Mouse (Mus musculus): Measurements from ENCODE around the gene Rnf11. TPM values are rescaled to one million over a fixed set of nuclear protein-coding genes. Genes with fewer than 3 reads are reported as not detected.
A peak's percentile ranks its signal among the peaks of the same experiment; 100 is the strongest.

Rnf11 gene
- polyA plus RNA-seq, 1 experiment from 2014 or later = 52.0 TPM

DNA sequence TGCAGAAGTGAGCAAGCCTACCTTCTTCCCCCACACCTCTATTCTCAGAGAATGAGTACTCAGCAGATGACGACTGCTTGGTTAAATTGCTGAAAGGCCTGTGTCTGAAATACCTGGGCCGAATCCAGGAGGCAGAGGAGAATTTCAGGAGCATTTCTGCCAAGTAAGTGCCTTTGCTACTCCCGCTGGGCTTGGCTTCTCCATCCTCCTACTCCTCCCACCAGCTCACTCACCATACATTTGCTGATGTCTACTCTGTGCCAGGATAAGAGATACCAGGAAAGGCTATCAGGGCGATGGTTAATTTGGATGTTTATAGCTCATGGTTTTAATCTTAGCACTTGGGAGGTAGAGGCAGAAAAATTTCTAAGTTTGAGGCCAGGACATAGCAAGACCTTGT is 41.9 kb downstream of the Rnf11 start:
- Histone ChIP-seq H3K4me1 (replicated peaks; ENCODE audit: control insufficient read depth, insufficient read depth) (no peaks in the 10 kb centered on the region), H3K27ac (replicated peaks) (0 out of 2 replicates have a peak overlapping the region, but pooled peaks have one; percentile 8), H3K9me3 (ENCODE audit: control insufficient read depth, low read length) (no peaks in the 10 kb centered on the region), H3K4me3 (ENCODE audit: low read depth, low read length) (no peak overlapping the region), H3K36me3 (ENCODE audit: control insufficient read depth, insufficient read depth, low read length) (peaks cover 4% of the 10 kb centered on the region; the same call in 1 of the 2 replicates), H3K9ac (ENCODE audit: low read length) (no peak overlapping the region), H3K27me3 (ENCODE audit: control insufficient read depth, insufficient read depth, low read length) (no peaks in the 10 kb centered on the region), H3K4me2 (replicated peaks; ENCODE audit: low read depth) (no peak overlapping the region)
- DNase-seq (ENCODE audit: low spot score) (no peak), ATAC-seq (ENCODE audit: low FRiP score, low TSS enrichment) (no peak)
- WGBS = 62% methylated on average over 4 of the region's 4 CpGs
- TF ChIP-seq EP300 (optimal IDR thresholded peaks at IDR 0.05) = no peak
- no peak for TF ChIP-seq CTCF (IDR thresholded peaks at IDR 0.05; ENCODE audit: low read depth)

DNA sequence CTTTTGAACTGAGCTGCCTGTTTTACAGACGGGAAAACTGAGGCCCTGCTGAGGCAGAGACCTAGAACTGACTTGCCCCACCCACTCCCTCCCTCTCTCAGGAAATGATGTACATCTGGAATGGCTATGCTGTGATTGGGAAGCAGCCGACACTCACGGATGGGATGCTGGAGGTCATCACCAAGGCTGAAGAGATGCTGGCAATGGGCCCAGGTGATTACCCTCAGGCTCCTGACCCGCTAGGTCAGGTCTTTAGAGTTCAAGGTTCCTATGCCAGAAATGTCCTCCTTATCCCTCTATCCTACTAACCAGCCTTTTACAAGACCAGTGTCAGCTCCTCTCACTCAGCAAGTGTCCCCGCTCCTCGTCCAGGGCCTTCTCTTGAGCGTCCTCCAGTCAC is 42.4 kb downstream of the Rnf11 start:
- Histone ChIP-seq H3K4me1 (replicated peaks; ENCODE audit: control insufficient read depth, insufficient read depth) (no peaks in the 10 kb centered on the region), H3K27ac (replicated peaks) (0 out of 2 replicates have a peak overlapping the region, but pooled peaks have one; percentile 8), H3K36me3 (ENCODE audit: control insufficient read depth, insufficient read depth, low read length) (peaks cover 4% of the 10 kb centered on the region; the same call in 1 of the 2 replicates), H3K4me3 (ENCODE audit: low read depth, low read length) (no peak overlapping the region), H3K27me3 (ENCODE audit: control insufficient read depth, insufficient read depth, low read length) (no peaks in the 10 kb centered on the region), H3K9me3 (ENCODE audit: control insufficient read depth, low read length) (no peaks in the 10 kb centered on the region), H3K9ac (ENCODE audit: low read length) (no peak overlapping the region), H3K4me2 (replicated peaks; ENCODE audit: low read depth) (no peak overlapping the region)
- DNase-seq (ENCODE audit: low spot score) (no peak), ATAC-seq (ENCODE audit: low FRiP score, low TSS enrichment) (no peak)
- WGBS = 82% methylated on average over 7 of the region's 7 CpGs
- TF ChIP-seq EP300 (optimal IDR thresholded peaks at IDR 0.05) = no peak
- no peak for TF ChIP-seq CTCF (IDR thresholded peaks at IDR 0.05; ENCODE audit: low read depth)

DNA sequence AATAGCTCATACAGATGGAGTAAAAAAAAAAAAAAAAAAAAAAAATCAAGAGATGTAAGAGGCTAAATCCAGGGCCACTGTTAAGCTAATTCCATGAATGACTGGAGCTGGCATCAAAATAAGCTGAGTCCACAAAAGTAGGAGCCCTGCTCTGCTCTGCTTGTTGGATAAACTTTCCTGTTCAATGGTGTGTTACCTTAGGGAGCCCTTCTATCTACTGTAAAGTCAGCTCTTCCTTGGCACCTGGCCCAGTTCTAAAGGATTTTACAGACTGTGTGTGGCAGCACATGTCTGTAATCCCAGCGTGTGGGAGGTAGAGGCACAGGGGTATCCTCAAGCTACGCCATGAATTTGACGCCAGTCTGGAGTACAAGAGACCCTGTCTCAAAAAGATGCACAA is 43.5 kb downstream of the Rnf11 start:
- DNase-seq (ENCODE audit: low spot score) (no peak), ATAC-seq (ENCODE audit: low FRiP score, low TSS enrichment) (no peak)
- Histone ChIP-seq H3K9ac (ENCODE audit: low read length) (no peak overlapping the region), H3K27ac (replicated peaks) (no peak overlapping the region), H3K36me3 (ENCODE audit: control insufficient read depth, insufficient read depth, low read length) (peaks cover 4% of the 10 kb centered on the region; the same call in 1 of the 2 replicates), H3K4me2 (replicated peaks; ENCODE audit: low read depth) (no peak overlapping the region), H3K4me1 (replicated peaks; ENCODE audit: control insufficient read depth, insufficient read depth) (no peaks in the 10 kb centered on the region), H3K9me3 (ENCODE audit: control insufficient read depth, low read length) (no peaks in the 10 kb centered on the region), H3K4me3 (ENCODE audit: low read depth, low read length) (no peak overlapping the region), H3K27me3 (ENCODE audit: control insufficient read depth, insufficient read depth, low read length) (no peaks in the 10 kb centered on the region)
- TF ChIP-seq EP300 (optimal IDR thresholded peaks at IDR 0.05) (no peak), CTCF (IDR thresholded peaks at IDR 0.05; ENCODE audit: low read depth) (no peak)
- 93% methylated on average over 3 of the region's 3 CpGs for WGBS

DNA sequence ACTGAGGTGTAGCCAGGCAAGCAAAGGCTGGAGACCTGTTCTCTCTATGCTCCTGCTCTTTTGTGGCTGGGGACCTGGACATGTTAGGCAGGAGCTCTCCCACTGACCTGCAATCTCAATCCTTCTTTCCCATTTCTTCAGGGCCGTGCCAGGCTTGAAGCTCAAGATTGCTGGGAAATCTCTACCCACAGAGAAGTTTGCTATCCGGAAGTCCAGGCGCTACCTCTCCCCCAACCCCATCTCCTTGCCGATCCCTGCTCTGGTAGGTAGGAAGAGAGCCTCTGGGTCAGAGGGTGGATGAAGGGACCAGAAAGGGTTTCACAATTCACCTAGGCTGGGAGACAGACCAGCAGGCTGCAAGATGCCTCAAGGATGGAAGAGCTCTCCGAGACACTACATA is 44.1 kb downstream of the Rnf11 start:
- WGBS = 92% methylated on average over 5 of the region's 5 CpGs
- no peaks in the 10 kb centered on the region for H3K27me3 ChIP-seq (ENCODE audit: control insufficient read depth, insufficient read depth, low read length)
- peaks cover 4% of the 10 kb centered on the region; the same call in 1 of the 2 replicates for H3K36me3 ChIP-seq (ENCODE audit: control insufficient read depth, insufficient read depth, low read length)
- ATAC-seq (ENCODE audit: low FRiP score, low TSS enrichment) = no peak
- no peaks in the 10 kb centered on the region for H3K9me3 ChIP-seq (ENCODE audit: control insufficient read depth, low read length)
- no peak overlapping the region for H3K4me2 ChIP-seq (replicated peaks; ENCODE audit: low read depth)
- H3K4me3 ChIP-seq (ENCODE audit: low read depth, low read length) = no peak overlapping the region
- DNase-seq (ENCODE audit: low spot score) = no peak
- H3K27ac ChIP-seq (replicated peaks) = peak overlapping the region; percentile 53; the same call in 1 of the 2 replicates
- H3K9ac ChIP-seq (ENCODE audit: low read length) = no peak overlapping the region
- H3K4me1 ChIP-seq (replicated peaks; ENCODE audit: control insufficient read depth, insufficient read depth) = no peaks in the 10 kb centered on the region
- TF ChIP-seq CTCF (IDR thresholded peaks at IDR 0.05; ENCODE audit: low read depth) (no peak), EP300 (optimal IDR thresholded peaks at IDR 0.05) (no peak)

DNA sequence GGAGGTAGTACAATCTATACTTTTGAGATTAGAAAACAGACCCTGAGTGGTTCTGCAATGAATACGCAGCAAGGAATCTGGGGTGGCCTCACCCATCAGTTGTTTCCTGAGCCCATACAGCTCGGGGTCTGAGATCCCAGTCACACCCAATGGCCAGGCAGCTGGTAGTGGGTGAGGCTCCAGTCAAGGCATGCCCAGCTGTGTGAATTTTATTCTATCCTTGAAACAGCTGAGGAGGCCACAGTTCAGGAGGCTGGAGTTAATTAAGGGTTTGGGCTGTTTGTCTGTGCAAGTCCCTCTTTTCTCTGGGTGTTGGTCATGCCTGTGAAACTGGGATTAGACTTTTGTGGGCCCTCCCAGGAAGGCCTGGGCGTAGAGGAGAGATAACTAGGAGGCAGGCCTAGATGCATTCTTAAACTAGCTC is 44.7 kb downstream of the Rnf11 start:
- Histone ChIP-seq H3K27me3 (ENCODE audit: control insufficient read depth, insufficient read depth, low read length) (no peaks in the 10 kb centered on the region), H3K4me3 (ENCODE audit: low read depth, low read length) (no peak overlapping the region), H3K9ac (ENCODE audit: low read length) (no peak overlapping the region), H3K4me2 (replicated peaks; ENCODE audit: low read depth) (no peak overlapping the region), H3K4me1 (replicated peaks; ENCODE audit: control insufficient read depth, insufficient read depth) (no peaks in the 10 kb centered on the region), H3K9me3 (ENCODE audit: control insufficient read depth, low read length) (no peaks in the 10 kb centered on the region), H3K27ac (replicated peaks) (peak overlapping the region; percentile 53), H3K36me3 (ENCODE audit: control insufficient read depth, insufficient read depth, low read length) (peaks cover 4% of the 10 kb centered on the region; the same call in 1 of the 2 replicates)
- peak; percentile 33; the same call in 1 of the 2 replicates for ATAC-seq (ENCODE audit: low FRiP score, low TSS enrichment)
- 44% methylated on average over 3 of the region's 3 CpGs for WGBS
- TF ChIP-seq EP300 (optimal IDR thresholded peaks at IDR 0.05) = no peak
- no peak for TF ChIP-seq CTCF (IDR thresholded peaks at IDR 0.05; ENCODE audit: low read depth)
- DNase-seq (ENCODE audit: low spot score) = no peak

DNA sequence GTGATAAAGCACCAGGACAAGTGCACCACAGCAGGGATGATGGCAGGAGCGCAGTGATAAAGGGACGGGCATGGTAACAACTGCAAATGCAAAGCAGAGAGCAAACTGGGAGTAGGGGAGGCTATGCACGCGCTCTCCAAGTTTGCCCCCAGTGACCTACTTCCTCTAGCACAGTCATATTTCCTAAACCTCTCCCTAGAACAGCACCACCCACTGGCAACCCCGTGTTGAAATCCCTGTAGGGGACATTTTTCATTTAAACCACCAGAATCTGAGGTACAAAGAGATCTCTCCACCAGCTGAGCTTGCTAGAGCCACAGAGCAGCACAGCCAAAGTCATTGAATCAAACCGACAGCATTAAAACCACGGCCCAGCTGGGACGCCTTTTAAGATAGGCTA is 45.4 kb downstream of the Rnf11 start:
- 75% methylated on average over 8 of the region's 8 CpGs for WGBS
- peaks cover 3% of the 10 kb centered on the region; the same call in 1 of the 2 replicates for H3K36me3 ChIP-seq (ENCODE audit: control insufficient read depth, insufficient read depth, low read length)
- H3K4me3 ChIP-seq (ENCODE audit: low read depth, low read length) = no peak overlapping the region
- no peaks in the 10 kb centered on the region for H3K27me3 ChIP-seq (ENCODE audit: control insufficient read depth, insufficient read depth, low read length)
- H3K4me1 ChIP-seq (replicated peaks; ENCODE audit: control insufficient read depth, insufficient read depth) = no peaks in the 10 kb centered on the region
- H3K4me2 ChIP-seq (replicated peaks; ENCODE audit: low read depth) = no peak overlapping the region
- H3K9me3 ChIP-seq (ENCODE audit: control insufficient read depth, low read length) = no peaks in the 10 kb centered on the region
- 0 out of 2 replicates have a peak overlapping the region, but pooled peaks have one; percentile 40 for H3K27ac ChIP-seq (replicated peaks)
- DNase-seq (ENCODE audit: low spot score) (no peak), ATAC-seq (ENCODE audit: low FRiP score, low TSS enrichment) (no peak)
- TF ChIP-seq EP300 (optimal IDR thresholded peaks at IDR 0.05) (no peak), CTCF (IDR thresholded peaks at IDR 0.05; ENCODE audit: low read depth) (peak; percentile 38)
- H3K9ac ChIP-seq (ENCODE audit: low read length) = 0 out of 2 replicates have a peak overlapping the region, but pooled peaks have one; percentile 4

Data from stomach, postnatal 0 days (tissue).